Mouse (Mus musculus): ENCODE results near the gene Glmn.

Glmn gene

GRCm38 (mm10) chr5:107597301-107598077 is at the start of gene Glmn, which contains the start of gene Rpap2:
Glmn (minus strand) TSS chr5:107597888.
Rpap2 (plus strand) TSS chr5:107597373.
- peak; percentile 85 for DNase-seq

GRCm38 (mm10) chr5:107645935-107646334 is 48.2 kb upstream of the Glmn start:
- DNase-seq: no peak

GRCm38 (mm10) chr5:107644595-107644994 is 46.9 kb upstream of the Glmn start:
- no peak for DNase-seq

- no peak for DNase-seq
These were observed 40.7 kb upstream of the Glmn start for GRCm38 (mm10) chr5:107638366-107638765.

- no peak for DNase-seq
These were observed 39.4 kb upstream of the Glmn start for GRCm38 (mm10) chr5:107637106-107637505.

GRCm38 (mm10) chr5:107633651-107634050 is 36.0 kb upstream of the Glmn start:
- DNase-seq: no peak

- DNase-seq: no peak
These were observed 23.6 kb upstream of the Glmn start for GRCm38 (mm10) chr5:107621327-107621726.

GRCm38 (mm10) chr5:107617986-107618385 is 20.3 kb upstream of the Glmn start:
- no peak for DNase-seq

- peak; percentile 55 for DNase-seq
These were observed 13.5 kb upstream of the Glmn start for GRCm38 (mm10) chr5:107611224-107611623.

GRCm38 (mm10) chr5:107598380-107598779 is 692 bp upstream of the Glmn start:
- no peak for DNase-seq

GRCm38 (mm10) chr5:107569148-107569547 is 28.5 kb downstream of the Glmn start:
- DNase-seq: no peak

GRCm38 (mm10) chr5:107556969-107557368 is 40.7 kb downstream of the Glmn start:
- DNase-seq: no peak

GRCm38 (mm10) chr5:107554336-107554735 is 43.4 kb downstream of the Glmn start:
- DNase-seq: no peak

- DNase-seq: no peak
These were observed 49.2 kb downstream of the Glmn start for GRCm38 (mm10) chr5:107548444-107548843.

- no peak for DNase-seq
These were observed 49.7 kb downstream of the Glmn start for GRCm38 (mm10) chr5:107547955-107548354.

- DNase-seq: no peak
These were observed 51.8 kb downstream of the Glmn start for GRCm38 (mm10) chr5:107545927-107546326.

- no peak for DNase-seq
These were observed 56.0 kb downstream of the Glmn start for GRCm38 (mm10) chr5:107541696-107542095.

- no peak for DNase-seq
These were observed 63.1 kb downstream of the Glmn start, which contains the start of gene 1700028K03Rik for GRCm38 (mm10) chr5:107534581-107534980. 1700028K03Rik (plus strand) TSS chr5:107534709.

GRCm38 (mm10) chr5:107533590-107533989 is 64.1 kb downstream of the Glmn start:
- DNase-seq: no peak

GRCm38 (mm10) chr5:107528856-107529255 is 68.8 kb downstream of the Glmn start:
- DNase-seq: no peak

- DNase-seq: no peak
These were observed 73.4 kb downstream of the Glmn start for GRCm38 (mm10) chr5:107524281-107524680.

- peak; percentile 3 for DNase-seq
These were observed 75.8 kb downstream of the Glmn start for GRCm38 (mm10) chr5:107521897-107522296.

GRCm38 (mm10) chr5:107521386-107521785 is 76.3 kb downstream of the Glmn start:
- DNase-seq: no peak

- no peak for DNase-seq
These were observed 79.1 kb downstream of the Glmn start for GRCm38 (mm10) chr5:107518602-107519001.

GRCm38 (mm10) chr5:107516087-107516486 is 81.6 kb downstream of the Glmn start:
- DNase-seq: no peak
